Mouse (Mus musculus) liver, adult 2 months (tissue): ENCODE data around the gene Tvp23b.

Experiments used
- CTCF ChIP-seq: fragments of 200-500 bp; IDR thresholded peaks from 2 replicates; pipeline ENCODE4 v1.5.1; 2011; ENCODE audit warnings: low read depth, low read length, control low read depth
- POLR2A ChIP-seq: fragments of 200-500 bp; IDR thresholded peaks from 2 replicates; pipeline ENCODE4 v1.6.1; 2011; ENCODE audit warnings: low read length, control low read depth; ENCODE audit not compliant: insufficient read depth; ENCODE audit errors: extremely low read depth

- TF ChIP-seq CTCF (no peak), POLR2A (no peak)
Observed at GRCm38 (mm10) chr11:62845730-62846129, 33.5 kb upstream of the Tvp23b start.
